Comparison of ENCODE assay signal across 12 mouse cellular contexts in the genomic region with DNA sequence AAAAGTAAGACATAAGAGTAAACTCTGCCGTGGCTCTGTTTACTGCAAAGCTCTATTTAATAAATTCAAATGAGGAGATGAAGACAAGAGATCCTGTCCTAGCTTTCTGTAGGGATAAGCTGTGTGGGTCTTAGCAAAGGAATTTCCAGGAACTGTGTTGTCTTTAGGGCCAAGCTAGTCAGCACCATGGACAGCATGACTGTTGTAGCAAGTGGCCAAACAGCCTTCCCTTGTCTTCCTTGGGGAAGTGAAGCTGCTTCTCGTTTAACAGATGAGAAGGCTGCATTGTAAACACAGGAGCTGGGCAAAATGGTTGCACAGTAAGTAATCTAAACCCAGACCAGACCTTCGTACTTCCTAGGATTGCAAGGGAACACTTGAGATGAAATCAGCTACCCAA.
A peak's percentile ranks its signal among the peaks of the same experiment; 100 is the strongest.
DNase-seq lines count a peak whose midpoint lies in the region; ATAC-seq and TF ChIP-seq lines count a peak whose summit lies in the region.
"Had no signal": no experiment of that assay in that cellular context is flagged by ENCODE, and none has a peak within 500 bp of the region (broad histone marks: within the 10 kb centered on the region; RNA-seq: fewer than 3 reads in every experiment).

No protein-coding gene starts in this region.

- no peak for ATAC-seq in kidney, embryonic 14.5 days (ENCODE audit: low FRiP score, low TSS enrichment)
- ATAC-seq in embryonic facial prominence, embryonic 14.5 days (ENCODE audit: low read depth), result no peak
- ATAC-seq in CD4-positive, CD25-positive, alpha-beta regulatory T cell, adult 4 months, result no peak
- ATAC-seq: forebrain, postnatal 0 days; midbrain, embryonic 13.5 days had no signal

- no peak overlapping the region for H3K27ac ChIP-seq in kidney, embryonic 14.5 days (ENCODE audit: low read depth, low read length)
- H3K27ac ChIP-seq in ES-E14 (ENCODE audit: insufficient read depth, low read depth, low read length, poor library complexity, severe bottlenecking), result no peak overlapping the region
- H3K27ac ChIP-seq in embryonic facial prominence, embryonic 14.5 days (replicated peaks; ENCODE audit: low read depth, low read length), result no peak overlapping the region
- H3K27ac ChIP-seq: heart, embryonic 13.5 days; limb, embryonic 15.5 days; midbrain, embryonic 13.5 days had no signal

- peak; percentile 8 to 25 for DNase-seq in adrenal gland, adult (ENCODE audit: inconsistent age in 2 of 2, low spot score in 1 of 2)
- DNase-seq in adrenal gland, postnatal 4 days (ENCODE audit: low spot score in 2 of 2), result no peak
- DNase-seq in kidney, postnatal 10 days, result peak; percentile 75
- peak; percentile 39 for DNase-seq in ES-E14 (ENCODE audit: low read depth, low spot score)
- DNase-seq in embryonic facial prominence, embryonic 14.5 days (ENCODE audit: low spot score), result peak; percentile 89
- no peak for DNase-seq in right cerebral cortex, postnatal 36 days (ENCODE audit: low spot score in 2 of 2)
- DNase-seq: forebrain, postnatal 0 days had no signal

- no peak overlapping the region for H3K9ac ChIP-seq in kidney, embryonic 14.5 days (ENCODE audit: low read depth, low read length)
- H3K9ac ChIP-seq in ES-E14 (ENCODE audit: insufficient read depth, low read depth, low read length, poor library complexity, severe bottlenecking), result no peak overlapping the region
- no peak overlapping the region for H3K9ac ChIP-seq in embryonic facial prominence, embryonic 14.5 days (ENCODE audit: low read depth, low read length)
- H3K9ac ChIP-seq: forebrain, postnatal 0 days; heart, embryonic 13.5 days; limb, embryonic 15.5 days; midbrain, embryonic 13.5 days had no signal

- in situ Hi-C loops in ES-E14 (cut with MboI; ENCODE audit: low sequenced_read_pairs in 2 of 2, unreplicated experiment in 2 of 2), result no loop called here

- H3K4me2 ChIP-seq in kidney, embryonic 14.5 days (replicated peaks; ENCODE audit: low read depth, low read length), result no peak overlapping the region
- H3K4me2 ChIP-seq in embryonic facial prominence, embryonic 14.5 days (ENCODE audit: low read depth, low read length), result no peak overlapping the region
- H3K4me2 ChIP-seq: heart, embryonic 13.5 days; limb, embryonic 15.5 days; midbrain, embryonic 13.5 days had no signal

- H3K9me3 ChIP-seq in kidney, embryonic 14.5 days (ENCODE audit: control insufficient read depth, low read length), result no peaks in the 10 kb centered on the region
- H3K9me3 ChIP-seq in ES-E14 (ENCODE audit: control insufficient read depth, insufficient read depth, low read depth, low read length), result no peaks in the 10 kb centered on the region
- H3K9me3 ChIP-seq in embryonic facial prominence, embryonic 14.5 days (ENCODE audit: control insufficient read depth, low read length), result no peaks in the 10 kb centered on the region
- H3K9me3 ChIP-seq: heart, embryonic 13.5 days; limb, embryonic 15.5 days; midbrain, embryonic 13.5 days had no signal

- no peaks in the 10 kb centered on the region for H3K36me3 ChIP-seq in kidney, embryonic 14.5 days (ENCODE audit: control insufficient read depth, insufficient read depth, low read length)
- no peaks in the 10 kb centered on the region for H3K36me3 ChIP-seq in ES-E14 (ENCODE audit: control insufficient read depth, insufficient read depth, low read length, poor library complexity, severe bottlenecking)
- no peaks in the 10 kb centered on the region for H3K36me3 ChIP-seq in embryonic facial prominence, embryonic 14.5 days (ENCODE audit: control insufficient read depth, insufficient read depth, low read length)
- H3K36me3 ChIP-seq: heart, embryonic 13.5 days; limb, embryonic 15.5 days; midbrain, embryonic 13.5 days had no signal

- H3K4me3 ChIP-seq in kidney, embryonic 14.5 days (ENCODE audit: low read length), result no peak overlapping the region
- no peak overlapping the region for H3K4me3 ChIP-seq in ES-E14 (ENCODE audit: insufficient read depth in 1 of 2, low read depth in 1 of 2, low read length in 2 of 2, poor library complexity in 1 of 2, severe bottlenecking in 1 of 2)
- no peak overlapping the region for H3K4me3 ChIP-seq in embryonic facial prominence, embryonic 14.5 days (ENCODE audit: low read depth, low read length)
- H3K4me3 ChIP-seq: heart, embryonic 13.5 days; limb, embryonic 15.5 days; midbrain, embryonic 13.5 days had no signal

- WGBS in kidney, embryonic 14.5 days, result 37% methylated on average over 3 of the region's 3 CpGs
- 31% methylated on average over 3 of the region's 3 CpGs for WGBS in embryonic facial prominence, embryonic 14.5 days

- H3K4me1 ChIP-seq in kidney, embryonic 14.5 days (ENCODE audit: control insufficient read depth, insufficient read depth, low read length), result no peaks in the 10 kb centered on the region
- H3K4me1 ChIP-seq in ES-E14 (ENCODE audit: control insufficient read depth in 2 of 2, insufficient read depth in 2 of 2, low read length in 2 of 2, poor library complexity in 1 of 2), result no peaks in the 10 kb centered on the region
- no peaks in the 10 kb centered on the region for H3K4me1 ChIP-seq in embryonic facial prominence, embryonic 14.5 days (ENCODE audit: control insufficient read depth, insufficient read depth, low read length)
- H3K4me1 ChIP-seq: heart, embryonic 13.5 days; limb, embryonic 15.5 days had no signal

- H3K27me3 ChIP-seq in kidney, embryonic 14.5 days (ENCODE audit: control insufficient read depth, insufficient read depth, low read length), result no peaks in the 10 kb centered on the region
- no peaks in the 10 kb centered on the region for H3K27me3 ChIP-seq in embryonic facial prominence, embryonic 14.5 days (replicated peaks; ENCODE audit: control insufficient read depth, insufficient read depth, low read length)
- H3K27me3 ChIP-seq: heart, embryonic 13.5 days; limb, embryonic 15.5 days; midbrain, embryonic 13.5 days had no signal

TF ChIP-seq in ES-E14, 5 proteins besides CTCF, POLR2A, EP300 and RAD21:
- TF ChIP-seq ZNF384 (IDR thresholded peaks at IDR 0.05; ENCODE audit: low read depth, low read length), result no peak
- TF ChIP-seq ZC3H11A (IDR thresholded peaks at IDR 0.05; ENCODE audit: borderline replicate concordance, low read depth, low read length), result no peak
- TF ChIP-seq MAFK (IDR thresholded peaks at IDR 0.05; ENCODE audit: insufficient read depth, low read depth, low read length), result no peak
- no peak for TF ChIP-seq HCFC1 (IDR thresholded peaks at IDR 0.05; ENCODE audit: borderline replicate concordance, insufficient read depth, low read length)
- no peak for TF ChIP-seq CHD2 (IDR thresholded peaks at IDR 0.05; ENCODE audit: low read depth, low read length)

Comparison
In these comparisons a context has a peak if more than half of its experiments do, and no peak if none do; other contexts are left out.
1. DNase-seq: peak in adrenal gland, adult (2 of 2), kidney, postnatal 10 days (single experiment), ES-E14 (single experiment) and embryonic facial prominence, embryonic 14.5 days (single experiment); none in adrenal gland, postnatal 4 days (0 of 2) and right cerebral cortex, postnatal 36 days (0 of 2).